Mouse (Mus musculus): ENCODE data around the gene Jak1. TPM values are rescaled to one million over a fixed set of nuclear protein-coding genes. Genes with fewer than 3 reads are reported as not detected.

Gene Jak1
- total RNA-seq, 4 experiments from 2014 or later: 124 to 155 (median 151) TPM

DNA sequence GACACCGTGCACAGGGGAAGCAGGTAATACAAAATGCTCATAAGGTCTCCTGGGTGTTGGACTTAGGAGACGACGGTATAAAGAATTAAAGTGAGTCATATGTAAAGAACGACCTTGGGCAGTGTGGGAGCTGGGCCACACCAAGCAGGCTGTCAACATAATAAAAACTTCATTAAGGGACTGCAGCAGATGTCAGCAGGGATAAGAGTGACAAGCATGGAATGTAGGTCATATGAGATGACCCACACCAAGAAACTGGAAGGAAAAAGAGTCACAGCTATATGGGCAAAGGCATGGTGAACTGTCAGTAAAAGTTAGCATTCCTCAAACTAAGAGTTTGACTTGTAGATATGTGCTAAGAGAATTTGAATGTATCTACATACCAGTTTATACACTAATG, 120.7 kb downstream of the Jak1 start:
- DNase-seq: no peak

DNA sequence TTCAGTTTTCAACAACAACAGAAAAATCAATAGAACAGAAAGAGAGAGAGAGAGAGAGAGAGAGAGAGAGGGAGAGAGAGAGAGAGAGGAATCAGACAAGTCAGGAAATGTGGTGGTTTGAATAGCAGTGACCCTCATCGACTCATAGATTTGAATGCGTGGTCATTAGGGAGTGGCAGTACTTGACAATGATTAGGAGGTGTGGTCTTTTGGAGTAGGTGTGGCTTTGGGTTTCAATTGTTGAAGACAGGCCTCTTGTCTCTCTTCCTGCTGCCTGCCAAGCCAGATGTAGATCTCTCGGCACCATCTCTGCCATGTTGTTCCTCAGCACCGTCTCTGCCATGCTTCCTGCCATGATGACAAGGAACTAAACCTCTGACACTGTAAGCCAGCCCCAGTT, 121.2 kb downstream of the Jak1 start:
- DNase-seq: no peak

DNA sequence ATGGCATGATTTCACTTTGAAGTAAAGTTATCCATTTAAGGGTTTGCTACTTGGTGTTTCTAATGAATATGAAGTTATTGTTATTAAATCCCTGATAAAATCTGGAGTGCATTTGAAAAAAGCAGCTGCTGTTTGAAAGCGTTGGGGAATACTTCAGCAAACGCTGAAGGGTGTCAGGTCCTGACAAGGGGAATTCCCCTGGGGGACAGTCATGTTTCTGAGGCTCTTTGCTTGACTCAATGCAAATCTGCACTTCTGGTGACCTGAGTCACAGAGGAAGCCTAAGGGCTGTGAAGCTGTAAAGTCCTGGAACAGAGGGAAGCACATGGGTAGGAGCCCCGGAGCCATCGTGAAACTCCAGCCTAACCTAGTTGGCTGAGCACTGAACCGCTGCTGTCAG, 123.3 kb downstream of the Jak1 start:
- DNase-seq: no peak

DNA sequence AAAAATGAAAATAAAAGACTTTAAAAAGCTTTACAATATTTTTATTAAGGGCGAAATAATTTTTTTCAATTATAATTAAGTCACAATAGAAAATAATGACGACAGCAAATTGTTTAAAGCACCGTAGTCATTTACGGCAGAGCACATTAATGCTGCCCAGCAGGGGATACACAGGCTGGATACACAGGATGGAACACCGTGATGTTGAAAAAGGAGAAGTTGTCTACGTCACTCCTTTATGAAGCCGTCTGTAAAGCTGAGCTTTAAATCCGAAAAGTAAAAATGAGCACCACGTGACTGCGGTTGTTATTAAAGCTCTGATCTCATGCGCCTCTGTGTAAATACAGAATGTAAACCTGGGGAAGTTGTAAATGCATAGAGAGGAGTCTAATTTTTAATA, 127.1 kb downstream of the Jak1 start:
- DNase-seq: no peak

DNA sequence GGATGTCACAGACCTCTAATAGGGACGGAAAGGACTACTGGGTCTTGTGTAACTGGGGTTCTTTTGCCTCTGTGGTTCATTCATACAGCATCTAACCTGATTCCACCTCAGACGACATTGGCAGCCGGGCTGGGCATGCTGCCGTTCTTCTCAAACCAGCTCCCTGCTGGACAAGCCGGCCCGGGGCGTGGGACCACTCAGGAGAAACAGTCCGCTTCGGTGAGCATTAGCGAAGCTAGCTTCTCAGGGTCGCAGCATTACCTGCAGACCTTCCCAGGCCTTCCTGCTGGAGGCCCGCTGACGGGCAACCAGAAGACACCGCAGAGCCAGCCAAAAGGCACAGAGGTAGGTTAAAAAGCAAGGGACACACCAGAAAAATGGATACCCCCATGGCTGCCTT, 129.2 kb downstream of the Jak1 start:
- no peak for DNase-seq

DNA sequence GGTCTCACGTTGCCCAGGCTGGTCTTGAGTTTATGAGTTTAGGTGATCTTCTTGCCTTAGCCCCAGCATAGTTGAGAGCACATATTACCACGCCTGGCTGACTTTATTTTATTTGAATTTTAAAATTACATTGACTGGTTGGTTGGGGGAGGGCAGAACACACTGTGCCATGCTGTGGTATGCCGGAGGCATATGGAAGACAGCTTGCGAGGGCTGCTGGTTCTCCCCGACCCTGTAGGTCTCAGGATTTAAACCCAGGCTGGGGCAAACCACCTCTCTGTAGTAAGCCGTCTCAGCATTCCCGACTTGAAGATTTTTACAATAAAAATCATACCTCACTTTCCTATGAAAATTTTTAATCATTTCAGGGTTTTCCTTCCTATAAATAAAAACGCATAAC, 130.1 kb downstream of the Jak1 start:
- no peak for DNase-seq

DNA sequence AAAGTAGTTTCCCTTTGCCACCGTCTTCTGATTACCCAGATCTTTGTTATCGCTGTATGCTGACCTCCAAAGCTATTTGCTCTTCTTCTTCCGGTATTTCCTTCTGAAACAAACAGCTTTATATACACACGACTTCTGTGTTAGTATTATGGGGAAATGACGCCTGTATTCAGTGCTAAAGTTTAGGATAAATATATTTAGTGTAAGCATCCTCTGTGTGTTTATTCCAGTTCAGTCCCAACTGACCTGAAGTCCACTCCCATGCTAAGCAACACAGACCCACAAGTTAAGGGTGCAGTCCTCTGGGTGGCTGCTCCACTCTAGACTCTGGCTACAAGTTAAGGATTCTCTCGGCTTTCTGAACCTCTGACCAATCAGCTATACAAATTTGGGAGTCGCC, 144.1 kb downstream of the Jak1 start:
- DNase-seq: no peak

DNA sequence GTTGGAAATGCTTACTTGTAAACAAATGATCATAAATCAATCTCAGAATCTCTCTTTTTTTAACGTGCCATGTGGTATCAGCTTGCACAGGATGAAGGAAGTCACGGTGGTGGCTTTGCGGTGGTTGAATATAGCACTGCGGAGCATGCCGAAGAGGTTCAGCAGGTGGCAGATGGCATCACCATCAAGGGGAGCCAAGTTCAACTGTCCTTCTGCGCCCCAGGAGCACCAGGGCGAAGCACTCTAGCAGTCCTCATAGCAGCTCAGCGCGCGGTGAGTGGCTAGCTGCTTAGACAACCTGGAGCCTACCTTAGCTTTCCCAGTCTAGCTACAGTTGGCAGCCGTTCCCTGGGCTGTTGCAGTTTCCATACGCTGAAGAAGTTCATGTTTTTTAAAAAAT, 158.0 kb downstream of the Jak1 start:
- no peak for DNase-seq

Other genes starting within 250 kb of the Jak1 start
- not detected for gene Gm10577, start 244.6 kb downstream of the Jak1 start, total RNA-seq (2022)
- 1 to 10 TPM; 4.6 to 5.9 (median 5.2) TPM for gene Raver2, start 196.3 kb downstream of the Jak1 start, total RNA-seq (2022)
- gene Ak4, start 154.0 kb upstream of the Jak1 start, total RNA-seq (2022): 10 to 100 TPM in 2 of 4 experiments, 1 to 10 TPM in 2; 6.7 to 14.0 (median 9.6) TPM
- 10 to 100 TPM in 2 of 4 experiments, 1 to 10 TPM in 2; 5.8 to 20.3 (median 11.7) TPM for gene Dnajc6, start 231.4 kb upstream of the Jak1 start, total RNA-seq (2022)

All from adrenal gland, adult 8-10 months (tissue).